Mouse (Mus musculus): ENCODE data around the gene Prdx2.

- TF ChIP-seq EP300 (optimal IDR thresholded peaks at IDR 0.05), result no peak
- no peak for TF ChIP-seq CTCF (IDR thresholded peaks at IDR 0.05; ENCODE audit: low read depth)
Observed at GRCm38 (mm10) chr8:84936041-84936961, 33.1 kb upstream of the Prdx2 start.

Measured in stomach, postnatal 0 days (tissue).